In the genomic region with DNA sequence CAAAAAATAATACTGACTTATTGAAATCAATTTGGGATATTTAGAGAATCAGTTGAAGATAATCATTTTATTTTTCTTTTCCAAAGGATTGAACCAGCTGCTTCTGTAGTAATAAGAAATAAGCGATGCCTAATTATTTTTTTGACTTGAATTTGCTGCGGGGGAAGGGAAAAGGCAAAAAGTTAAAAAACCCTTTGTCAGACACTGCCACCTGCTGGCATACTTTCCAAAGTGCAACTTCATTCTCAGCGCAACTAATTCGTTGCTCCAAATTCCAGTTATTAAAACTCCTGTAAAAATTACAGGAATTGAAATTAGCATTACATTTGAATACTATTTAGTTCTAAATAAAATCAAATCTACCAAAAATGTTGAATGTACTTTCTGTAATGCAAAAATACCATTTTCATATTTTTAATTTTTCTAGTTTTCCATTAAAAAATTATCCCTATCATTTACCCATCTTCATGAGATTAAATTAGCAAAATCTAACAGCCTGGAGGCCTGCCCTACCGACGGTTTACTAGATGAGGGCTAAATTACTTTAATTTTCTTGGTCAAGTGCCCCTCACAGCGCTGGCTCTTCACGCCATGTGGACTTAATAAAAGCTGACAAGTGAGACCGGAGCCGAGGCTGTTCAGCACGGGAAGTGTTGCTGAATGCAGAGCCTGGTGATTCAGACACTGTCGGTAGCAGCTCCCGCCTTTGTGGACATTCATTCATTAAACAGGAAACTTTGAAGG, we compare ENCODE assay signal across 9 mouse cellular contexts.
DNase-seq lines count a peak whose midpoint lies in the region; ATAC-seq and TF ChIP-seq lines count a peak whose summit lies in the region.
"Had no signal": no experiment of that assay in that cellular context is flagged by ENCODE, and none has a peak within 500 bp of the region (broad histone marks: within the 10 kb centered on the region; RNA-seq: fewer than 3 reads in every experiment).

No protein-coding gene starts in this region.

- H3K9me3 ChIP-seq in intestine, postnatal 0 days (ENCODE audit: control insufficient read depth) = no peaks in the 10 kb centered on the region
- H3K9me3 ChIP-seq in intestine, embryonic 16.5 days (ENCODE audit: control insufficient read depth, low read length) = no peaks in the 10 kb centered on the region
- H3K9me3 ChIP-seq in heart, postnatal 0 days (replicated peaks; ENCODE audit: control insufficient read depth, low read length) = no peaks in the 10 kb centered on the region

- no peak overlapping the region for H3K9ac ChIP-seq in intestine, postnatal 0 days (ENCODE audit: low read depth, low read length)
- H3K9ac ChIP-seq in intestine, embryonic 16.5 days (ENCODE audit: low read depth, low read length) = no peak overlapping the region
- H3K9ac ChIP-seq in heart, postnatal 0 days (replicated peaks; ENCODE audit: low read depth, low read length) = no peak overlapping the region

- 0 out of 2 replicates have a peak, but pooled peaks cover 3% of the 10 kb centered on the region for H3K4me1 ChIP-seq in intestine, postnatal 0 days (replicated peaks; ENCODE audit: control insufficient read depth, insufficient read depth, low read length)
- no peaks in the 10 kb centered on the region for H3K4me1 ChIP-seq in intestine, embryonic 16.5 days (ENCODE audit: control insufficient read depth, insufficient read depth, low read length)
- H3K4me1 ChIP-seq in heart, postnatal 0 days (ENCODE audit: control insufficient read depth, insufficient read depth) = no peaks in the 10 kb centered on the region

- 28% methylated on average over 13 of the region's 13 CpGs for WGBS in intestine, postnatal 0 days
- WGBS in intestine, embryonic 16.5 days = 24% methylated on average over 13 of the region's 13 CpGs
- WGBS in heart, postnatal 0 days = 16% methylated on average over 13 of the region's 13 CpGs

- H3K4me2 ChIP-seq in intestine, postnatal 0 days (replicated peaks; ENCODE audit: low read depth) = no peak overlapping the region
- H3K4me2 ChIP-seq in intestine, embryonic 16.5 days (ENCODE audit: low read depth, low read length) = no peak overlapping the region
- no peak overlapping the region for H3K4me2 ChIP-seq in heart, postnatal 0 days (ENCODE audit: low read depth, low read length)

- ATAC-seq in intestine, postnatal 0 days = no peak
- no peak for ATAC-seq in intestine, embryonic 16.5 days
- ATAC-seq in heart, postnatal 0 days (ENCODE audit: insufficient read depth, low read depth) = no peak
- peak; percentile 73 for ATAC-seq in megakaryocyte progenitor cell, adult 5-6 weeks (replicated peaks; ENCODE audit: poor library complexity)

- H3K27me3 ChIP-seq in intestine, postnatal 0 days (replicated peaks; ENCODE audit: control insufficient read depth, insufficient read depth, low read length) = no peaks in the 10 kb centered on the region
- H3K27me3 ChIP-seq in intestine, embryonic 16.5 days (replicated peaks; ENCODE audit: control insufficient read depth, insufficient read depth, low read length) = no peaks in the 10 kb centered on the region
- peaks cover 15% of the 10 kb centered on the region; the same call in 1 of the 2 replicates for H3K27me3 ChIP-seq in heart, postnatal 0 days (ENCODE audit: control insufficient read depth, insufficient read depth, low read length)

- DNase-seq in NIH3T3 (ENCODE audit: low read depth) = peak; percentile 73
- peak; percentile 81 for DNase-seq in embryo, embryonic 11 days
- peak; percentile 30 for DNase-seq in heart, postnatal 0 days (ENCODE audit: low spot score)
- peak; percentile 82 to 83 for DNase-seq in layer of hippocampus, postnatal 10 days (ENCODE audit: low spot score in 2 of 2)
- DNase-seq in telencephalon, adult 2 months (ENCODE audit: low read depth, low spot score) = peak; percentile 48

- no peak overlapping the region for H3K27ac ChIP-seq in intestine, postnatal 0 days (ENCODE audit: low read depth, low read length)
- no peak overlapping the region for H3K27ac ChIP-seq in intestine, embryonic 16.5 days (ENCODE audit: low read length)
- no peak overlapping the region for H3K27ac ChIP-seq in heart, postnatal 0 days (ENCODE audit: low read depth)
- H3K27ac ChIP-seq: macrophage had no signal

- no peak for TF ChIP-seq EP300 in heart, postnatal 0 days (IDR thresholded peaks at IDR 0.05; ENCODE audit: low read depth)

- TF ChIP-seq CTCF in intestine, postnatal 0 days (IDR thresholded peaks at IDR 0.05; ENCODE audit: low read depth) = peak; percentile 81
- TF ChIP-seq CTCF in heart, postnatal 0 days (IDR thresholded peaks at IDR 0.05; ENCODE audit: low read depth) = peak; percentile 67

- H3K4me3 ChIP-seq in intestine, postnatal 0 days (ENCODE audit: low read depth, low read length) = no peak overlapping the region
- no peak overlapping the region for H3K4me3 ChIP-seq in intestine, embryonic 16.5 days (ENCODE audit: low read length)
- no peak overlapping the region for H3K4me3 ChIP-seq in heart, postnatal 0 days (ENCODE audit: low read depth, low read length)

- no peaks in the 10 kb centered on the region for H3K36me3 ChIP-seq in intestine, postnatal 0 days (ENCODE audit: control insufficient read depth, insufficient read depth)
- no peaks in the 10 kb centered on the region for H3K36me3 ChIP-seq in intestine, embryonic 16.5 days (ENCODE audit: control insufficient read depth, insufficient read depth, low read length)
- no peaks in the 10 kb centered on the region for H3K36me3 ChIP-seq in heart, postnatal 0 days (replicated peaks; ENCODE audit: control insufficient read depth, insufficient read depth, low read length)

Comparison
In these comparisons a context has a peak if more than half of its experiments do, and no peak if none do; other contexts are left out.
1. DNase-seq: peak in every context shown above with its lines; median percentile 82 in layer of hippocampus, postnatal 10 days; 81 in embryo, embryonic 11 days; 73 in NIH3T3; 48 in telencephalon, adult 2 months; 30 in heart, postnatal 0 days.